Mouse (Mus musculus) right cerebral cortex, postnatal 10 days (tissue): ENCODE results near the gene Brs3.
A peak's percentile ranks its signal among the peaks of the same experiment; 100 is the strongest.

Source experiments
- DNase-seq, 2 experiments: peaks; one replicate each; pipeline ENCODE4 v3.0.0; 2021; ENCODE audit warnings: low spot score in 2 of 2

Brs3 gene

GRCm38 (mm10) chrX:57042774-57043173 is at the start of gene Brs3:
Brs3 (plus strand) TSS chrX:57043074.
- no peak for DNase-seq

GRCm38 (mm10) chrX:57012891-57013290 is 30.0 kb upstream of the Brs3 start:
- no peak for DNase-seq

GRCm38 (mm10) chrX:57043869-57044268 is 995 bp downstream of the Brs3 start:
- no peak for DNase-seq

GRCm38 (mm10) chrX:57052848-57053173 is 9.9 kb downstream of the Brs3 start:
- no peak for DNase-seq

GRCm38 (mm10) chrX:57053174-57053992 is 10.5 kb downstream of the Brs3 start, which contains the start of gene Htatsf1:
Htatsf1 (plus strand) TSS chrX:57053583.
- peak; percentile 79 to 82 for DNase-seq

- no peak for DNase-seq
Measured at GRCm38 (mm10) chrX:57053993-57054385, 11.1 kb downstream of the Brs3 start.

GRCm38 (mm10) chrX:57081496-57081895 is 38.6 kb downstream of the Brs3 start:
- DNase-seq, result no peak

GRCm38 (mm10) chrX:57087806-57088205 is 44.9 kb downstream of the Brs3 start, which contains the start of gene Vgll1:
Vgll1 (plus strand) TSS chrX:57088106.
- DNase-seq, result no peak
